Mouse (Mus musculus) cerebral cortex, adult 2 months (tissue): ENCODE measurements around the gene Pcdh9.

Source experiments
- WGBS: fragments of 180-500 bp; shearing (Covaris S2); methylation state at CpG from one replicate; pipeline ENCODE4 v1.1.7; 2018; 5-methylcytosine and 5-hydroxymethylcytosine counted together

Pcdh9 gene

DNA sequence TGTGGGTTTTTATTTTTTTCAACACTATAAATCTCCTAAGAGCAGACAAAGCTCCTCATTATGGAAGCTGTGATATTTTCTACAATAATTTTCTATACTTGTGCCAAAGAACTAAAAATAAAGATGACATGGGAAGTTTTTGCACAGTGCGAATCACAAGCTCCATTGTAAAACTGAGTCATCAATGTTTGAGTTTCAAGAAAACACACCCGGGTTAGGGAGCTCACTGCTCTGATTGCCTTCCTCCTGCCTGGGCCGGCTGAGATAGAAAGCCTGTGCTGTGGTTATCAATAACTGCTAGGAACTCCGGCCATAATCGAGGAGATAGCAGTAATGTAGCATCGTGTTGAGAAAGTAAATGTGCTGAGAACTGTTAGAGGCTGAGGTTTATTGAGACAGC, 344.9 kb downstream of the Pcdh9 start:
- WGBS, result 48% methylated on average over 6 of the region's 6 CpGs

DNA sequence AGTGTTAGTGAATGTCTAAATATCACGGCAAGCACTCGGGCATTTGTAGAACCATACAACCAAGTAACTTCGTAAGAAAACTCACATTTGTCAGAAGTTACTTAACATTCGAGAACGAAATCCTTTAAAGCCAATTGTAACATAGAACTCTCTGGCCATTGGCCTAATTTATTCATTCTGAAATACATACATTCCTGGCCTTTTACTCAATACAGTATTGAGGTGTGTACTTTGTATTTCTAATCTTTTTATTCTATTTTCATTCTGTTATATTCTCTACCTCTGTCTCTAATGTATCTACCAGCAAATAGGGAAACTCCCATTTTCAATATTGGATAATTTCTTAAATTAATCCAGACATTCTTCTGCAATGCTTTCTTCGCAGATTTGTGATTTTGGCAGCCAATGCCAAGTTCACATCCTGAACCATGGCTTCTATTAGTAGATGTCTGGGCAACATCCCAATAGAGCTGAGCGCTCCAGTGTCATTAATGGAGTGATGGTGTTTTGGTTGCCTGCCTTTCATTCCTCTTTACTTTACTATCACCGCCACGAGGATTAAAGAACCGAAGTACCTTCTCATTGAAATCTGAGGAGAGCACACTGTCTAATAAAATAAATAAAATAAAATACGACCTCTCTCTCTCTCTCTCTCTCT, 346.4 kb downstream of the Pcdh9 start:
- 54% methylated on average over 11 of the region's 11 CpGs for WGBS

DNA sequence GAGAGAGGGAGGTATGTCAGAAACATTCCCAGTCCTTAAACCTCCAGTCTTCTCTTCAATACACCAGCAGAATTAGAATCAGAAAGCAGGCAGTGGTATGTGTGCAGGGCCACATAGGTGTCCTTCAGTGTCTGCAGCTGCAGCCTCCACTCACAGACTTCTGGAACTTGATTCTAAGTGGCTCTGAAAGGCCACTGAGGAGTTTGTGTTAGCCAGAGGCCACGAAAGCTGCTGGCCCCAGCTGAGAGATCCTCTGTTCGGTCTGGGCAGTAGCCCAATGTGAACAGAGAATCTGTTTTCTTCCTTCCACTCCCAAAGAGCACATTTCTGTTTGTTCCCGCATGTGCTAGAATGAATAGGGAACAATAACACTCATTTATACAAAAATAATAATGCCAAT, 346.9 kb downstream of the Pcdh9 start:
- 33% methylated on average over 3 of the region's 3 CpGs for WGBS

DNA sequence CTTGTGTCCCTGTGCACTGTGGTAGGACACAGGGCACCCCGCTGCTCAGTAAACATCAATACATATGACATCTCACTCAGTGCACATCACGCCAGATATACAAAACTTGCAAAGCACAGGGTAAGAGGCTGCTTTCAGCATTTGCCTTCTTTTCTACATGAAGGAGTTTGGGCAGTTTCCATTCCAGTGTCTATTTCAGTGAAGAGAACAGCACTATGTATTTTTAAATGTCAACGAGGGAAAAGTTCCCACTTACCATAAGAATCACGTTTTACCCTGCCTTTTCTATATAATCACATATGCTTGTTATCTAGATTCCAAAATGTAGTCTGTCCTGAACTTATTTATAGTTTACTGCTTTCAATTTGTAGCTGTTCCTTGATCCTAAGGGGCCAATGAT, 355.6 kb downstream of the Pcdh9 start:
- WGBS, result 49% methylated on average over 4 of the region's 4 CpGs

DNA sequence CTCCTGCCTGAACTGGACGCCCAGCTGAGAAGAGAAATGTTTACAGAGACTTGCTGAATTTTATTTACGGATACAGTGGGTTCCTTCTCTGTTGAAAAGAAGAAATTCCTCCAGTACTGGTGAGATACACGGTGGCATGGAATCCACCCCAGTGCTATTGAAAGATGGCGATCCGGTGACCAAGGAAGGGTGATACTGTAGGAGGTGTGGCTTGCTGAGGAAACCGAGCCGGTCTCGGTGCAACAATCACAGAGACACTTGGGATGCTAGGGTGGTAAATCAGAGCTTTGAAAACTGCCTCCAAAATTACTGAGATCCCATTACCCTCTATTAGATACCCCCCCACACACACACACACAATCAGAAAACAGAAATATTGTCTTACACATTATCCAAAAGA, 367.0 kb downstream of the Pcdh9 start:
- WGBS, result 67% methylated on average over 8 of the region's 8 CpGs

DNA sequence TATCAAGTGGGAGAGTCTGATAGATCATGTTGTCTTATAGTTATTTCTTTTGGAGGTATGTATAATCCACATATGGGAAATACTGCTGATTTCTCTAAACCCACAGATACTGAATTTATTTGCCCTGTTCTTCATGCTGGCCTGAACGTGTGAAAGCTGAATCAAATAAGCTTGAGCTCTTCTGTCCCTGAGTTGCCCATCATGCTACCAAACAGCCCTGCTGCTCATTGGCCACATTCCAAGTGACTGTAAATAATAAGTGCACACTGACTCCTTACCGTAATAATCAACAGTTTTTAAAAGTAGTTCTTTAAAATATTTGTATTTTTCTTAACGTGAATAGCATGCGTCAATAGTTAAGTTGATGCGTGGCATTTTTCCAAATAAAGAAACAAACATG, 370.3 kb downstream of the Pcdh9 start:
- 65% methylated on average over 5 of the region's 5 CpGs for WGBS

DNA sequence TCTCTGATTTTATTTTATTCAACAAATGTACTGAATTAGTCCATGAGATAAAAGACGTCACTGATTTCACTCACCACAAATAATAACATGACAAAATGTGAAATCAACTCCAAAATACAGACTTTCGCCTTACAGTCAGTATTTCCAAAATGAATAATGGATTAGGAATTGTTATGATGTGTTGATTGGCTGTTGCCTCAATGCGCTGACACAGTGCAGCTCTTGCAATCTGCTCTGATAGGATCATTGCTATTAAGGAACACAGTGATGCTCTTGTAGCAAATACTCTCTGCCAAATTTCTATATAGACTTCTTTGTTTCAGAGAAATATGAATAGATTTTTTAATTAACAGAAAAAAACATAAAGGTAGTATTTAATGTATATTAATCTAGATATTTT, 373.8 kb downstream of the Pcdh9 start:
- 66% methylated on average over 3 of the region's 3 CpGs for WGBS

DNA sequence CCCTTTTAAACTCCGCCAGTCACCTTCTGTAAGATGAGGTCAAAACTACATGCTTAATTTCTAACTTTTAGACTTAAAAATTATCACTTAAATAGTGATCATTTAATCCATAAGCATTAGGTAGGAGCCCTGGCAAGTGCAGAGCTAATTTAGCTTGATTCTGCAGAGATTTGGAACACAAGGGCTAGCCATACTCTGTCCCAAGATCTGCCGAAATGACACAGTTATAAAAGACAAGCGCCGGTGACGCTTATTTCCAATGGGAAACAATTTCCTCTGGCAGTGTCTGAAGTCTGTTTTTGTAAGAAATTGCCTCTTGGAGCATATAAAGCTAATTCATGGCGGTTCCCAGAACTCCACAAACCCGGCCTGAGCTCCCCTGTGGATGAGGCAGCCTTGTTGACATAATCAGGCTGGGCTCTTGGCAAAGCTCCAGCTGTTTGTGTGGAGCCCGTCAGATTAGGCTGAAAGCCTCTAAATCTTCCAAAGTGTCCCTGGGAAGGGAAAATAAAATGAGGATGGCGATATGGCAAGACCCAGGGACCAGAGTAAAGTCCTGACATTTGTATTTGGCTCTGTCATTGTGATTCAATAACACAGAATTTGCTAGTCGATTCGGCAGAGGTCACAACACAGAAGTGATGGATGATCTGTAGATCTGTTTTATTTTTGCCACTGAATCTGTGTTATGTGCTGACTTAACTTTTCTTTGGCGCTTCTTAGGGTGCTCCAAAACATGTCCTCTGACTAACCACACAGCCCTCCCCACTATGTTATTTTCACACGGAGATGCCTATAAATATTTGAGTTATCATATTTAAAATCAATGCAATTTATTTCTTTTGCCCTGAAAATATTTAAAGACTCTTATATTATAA, 391.4 kb downstream of the Pcdh9 start:
- WGBS, result 36% methylated on average over 13 of the region's 13 CpGs

DNA sequence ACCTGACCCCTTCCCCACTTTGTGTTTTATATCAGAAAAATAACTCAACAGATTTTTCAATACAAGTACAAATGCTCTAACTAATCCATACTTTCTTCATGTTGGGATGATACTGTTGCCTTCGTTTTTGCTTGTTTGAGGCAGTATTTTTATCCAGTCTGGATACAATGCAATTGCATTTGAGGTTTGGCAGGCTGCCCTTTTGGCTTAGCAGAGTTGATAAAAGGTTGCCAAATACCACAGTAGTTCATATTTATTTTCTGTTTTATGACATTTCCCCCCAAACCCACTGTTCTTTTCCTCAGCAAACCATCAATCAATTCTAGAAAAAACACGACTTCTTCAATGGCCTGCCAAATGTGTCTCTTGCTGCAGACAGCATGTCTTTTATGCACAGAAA, 415.5 kb downstream of the Pcdh9 start:
- 19% methylated on average over 2 of the region's 2 CpGs for WGBS

DNA sequence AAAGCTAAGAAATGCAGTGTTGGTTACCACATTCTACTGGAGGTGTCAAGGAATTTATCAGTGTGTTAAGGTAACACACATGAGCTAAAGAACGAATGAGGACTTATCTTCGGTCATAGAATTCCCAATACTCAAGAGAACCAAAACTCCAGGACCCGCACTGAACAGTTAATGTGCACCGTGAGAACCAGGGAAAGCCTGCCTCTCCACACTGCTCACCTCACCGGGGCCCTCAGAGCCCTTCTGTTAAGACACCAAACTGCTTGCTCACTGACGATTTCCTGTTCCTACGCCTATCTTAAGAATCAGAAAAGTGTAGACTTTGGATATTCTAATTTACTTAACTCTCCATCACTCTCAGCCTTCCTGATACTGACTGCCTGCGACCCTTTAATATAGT, 418.0 kb downstream of the Pcdh9 start:
- WGBS, result 88% methylated on average over 8 of the region's 8 CpGs

DNA sequence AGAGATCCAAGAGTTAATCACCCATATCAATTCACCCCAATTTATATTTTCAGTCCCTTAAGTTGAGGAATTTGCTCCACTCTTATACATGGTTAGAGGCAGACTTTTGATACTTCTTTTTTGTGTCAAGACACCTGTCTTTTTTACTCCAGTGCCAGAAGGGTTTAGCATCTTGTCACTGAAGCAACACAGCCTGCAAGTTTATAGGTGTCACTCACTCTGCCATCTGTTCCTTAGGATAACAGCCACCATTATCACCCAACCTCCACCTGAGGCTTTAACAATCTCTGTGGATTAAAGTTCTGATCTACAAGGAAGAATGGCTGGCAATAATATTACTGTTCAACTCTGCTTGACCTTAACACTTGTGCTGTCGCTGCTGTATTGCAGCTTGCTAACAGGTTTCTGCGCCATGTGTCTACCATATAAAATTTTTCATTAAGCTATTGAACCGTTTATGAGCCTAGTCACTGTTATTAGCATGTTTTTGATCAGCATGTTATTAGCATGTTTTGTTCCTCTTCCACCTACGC, 427.1 kb downstream of the Pcdh9 start:
- whole genome bisulfite sequencing, result 72% methylated on average over 4 of the region's 4 CpGs

DNA sequence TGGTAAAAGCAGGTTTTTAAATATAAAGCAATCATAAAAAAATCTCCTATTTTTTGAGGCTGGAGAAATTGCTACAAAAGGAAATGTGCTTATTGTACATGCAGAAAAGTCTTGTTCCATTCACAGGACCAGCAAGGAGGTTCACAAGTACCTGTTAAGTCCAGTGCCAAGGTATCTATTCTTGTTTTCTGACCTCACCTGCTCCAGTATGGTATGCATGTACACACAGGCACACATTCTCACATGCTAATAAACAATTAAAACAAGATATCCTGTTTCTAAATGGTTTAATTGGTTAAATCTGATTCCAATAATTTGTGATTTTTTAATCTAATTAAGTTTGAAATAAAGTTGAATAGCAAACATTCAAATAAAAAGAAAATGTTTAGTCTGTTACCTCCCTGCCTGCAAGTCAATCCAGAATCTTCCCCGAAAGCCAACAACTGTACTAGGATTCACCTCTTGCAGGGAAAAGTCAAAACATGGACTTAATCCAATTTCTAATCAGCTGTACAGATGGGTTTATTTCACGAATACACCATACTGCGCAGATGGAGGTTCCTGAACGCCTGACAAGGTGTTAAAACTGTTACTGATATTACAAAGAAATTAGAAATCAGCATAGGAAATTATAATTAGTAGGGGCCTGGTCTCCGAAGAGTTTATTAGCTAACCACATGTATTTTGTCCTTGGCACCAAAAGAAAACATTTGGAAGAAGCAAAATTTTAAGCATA, 439.4 kb downstream of the Pcdh9 start:
- 74% methylated on average over 5 of the region's 5 CpGs for WGBS

DNA sequence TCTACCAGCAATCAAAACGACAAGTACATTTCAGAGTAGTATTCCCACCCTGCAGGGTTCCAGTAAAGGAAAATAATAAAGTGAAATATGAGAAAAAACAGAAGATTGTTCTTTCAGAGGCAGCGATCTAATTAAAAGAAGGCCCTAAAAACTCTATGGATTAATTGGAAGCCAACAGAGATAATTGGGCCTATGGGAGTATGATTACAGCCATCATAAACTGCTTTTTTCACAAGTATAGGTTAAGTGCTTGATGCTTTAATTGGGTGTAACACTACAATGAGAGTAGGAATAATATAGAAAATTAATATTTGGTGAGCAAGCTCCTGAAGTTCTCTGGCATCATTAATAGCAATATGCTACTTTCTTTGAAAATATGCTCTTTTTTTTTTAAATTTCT, 448.6 kb downstream of the Pcdh9 start:
- whole genome bisulfite sequencing, result 69% methylated on average over 2 of the region's 2 CpGs

DNA sequence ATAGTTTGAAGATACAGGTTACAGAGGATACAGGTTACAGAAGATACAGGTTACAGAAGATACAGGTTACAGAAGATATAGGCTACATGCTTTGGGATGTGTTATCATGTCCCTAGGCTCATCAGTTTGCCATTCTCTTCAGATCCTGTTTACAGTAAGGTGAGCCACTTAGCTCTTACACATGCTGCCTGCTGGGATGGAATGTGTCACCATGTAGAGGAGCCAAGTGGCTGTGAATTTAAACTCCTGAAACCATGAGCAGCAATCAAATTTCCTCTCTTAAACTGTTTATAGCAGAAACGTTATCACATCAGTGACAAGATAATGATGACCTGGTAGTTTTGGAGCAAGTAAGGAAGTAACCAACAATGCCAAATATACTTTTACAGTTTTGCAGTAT, 453.3 kb downstream of the Pcdh9 start:
- 59% methylated on average over 1 of the region's 1 CpGs for WGBS

DNA sequence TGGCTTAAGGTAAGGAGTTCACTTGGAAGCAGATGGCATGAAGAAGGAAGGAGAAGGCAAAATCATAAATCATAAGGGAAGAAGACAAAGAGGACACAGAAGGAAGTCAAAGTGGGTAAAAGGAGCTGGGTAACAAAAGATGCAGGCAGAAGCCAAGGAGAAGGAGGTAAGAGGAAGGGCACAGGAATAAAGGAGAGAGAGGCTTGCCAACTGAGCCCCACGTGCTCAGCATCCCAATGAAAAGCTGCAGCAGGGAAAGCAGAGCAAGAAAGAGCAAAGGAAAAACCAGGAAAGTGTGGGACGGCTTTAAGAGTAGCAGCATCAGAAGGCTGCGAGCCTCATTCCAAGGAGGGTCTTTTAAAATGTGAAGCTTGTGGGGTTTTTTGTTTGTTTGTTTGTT, 473.7 kb downstream of the Pcdh9 start:
- WGBS, result 49% methylated on average over 3 of the region's 3 CpGs

DNA sequence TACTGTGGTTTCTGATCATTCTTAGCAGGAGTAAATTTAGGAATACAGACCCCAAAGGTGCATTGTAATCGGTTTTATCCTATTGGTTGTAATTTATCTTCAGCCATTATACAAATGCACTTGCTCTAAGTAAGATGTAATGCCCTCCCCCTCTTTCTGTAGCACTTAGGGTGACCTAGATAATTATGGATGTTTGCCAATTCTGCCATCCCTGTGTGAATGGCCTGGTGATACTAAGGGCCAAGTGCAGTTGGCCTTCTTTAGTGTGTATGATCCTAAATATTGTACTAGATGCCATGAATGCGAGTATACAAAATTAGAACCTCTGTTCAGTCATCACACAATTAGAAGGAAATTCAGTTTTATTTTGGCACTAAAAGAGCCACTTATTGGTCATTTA, 475.0 kb downstream of the Pcdh9 start:
- 76% methylated on average over 2 of the region's 2 CpGs for WGBS

DNA sequence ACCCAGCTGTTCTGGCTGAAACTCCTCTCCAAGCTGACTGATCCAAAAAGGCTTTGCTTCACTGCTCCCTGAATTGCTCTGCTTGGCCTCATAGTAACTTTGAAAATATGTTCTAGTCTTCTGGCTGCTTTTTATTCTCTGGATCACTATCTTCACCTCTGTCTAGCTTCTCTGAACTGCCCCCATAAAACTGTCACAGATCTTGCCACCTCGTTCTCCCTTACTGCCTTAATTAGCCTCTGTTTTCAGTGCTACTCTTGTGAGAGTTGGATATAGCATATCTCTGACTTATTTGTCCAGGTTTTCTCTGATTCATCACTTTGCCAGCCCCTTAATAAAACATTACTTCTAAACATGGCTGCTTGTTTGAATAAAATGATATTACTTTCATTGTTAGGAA, 481.2 kb downstream of the Pcdh9 start:
- 57% methylated on average over 1 of the region's 1 CpGs for whole genome bisulfite sequencing

DNA sequence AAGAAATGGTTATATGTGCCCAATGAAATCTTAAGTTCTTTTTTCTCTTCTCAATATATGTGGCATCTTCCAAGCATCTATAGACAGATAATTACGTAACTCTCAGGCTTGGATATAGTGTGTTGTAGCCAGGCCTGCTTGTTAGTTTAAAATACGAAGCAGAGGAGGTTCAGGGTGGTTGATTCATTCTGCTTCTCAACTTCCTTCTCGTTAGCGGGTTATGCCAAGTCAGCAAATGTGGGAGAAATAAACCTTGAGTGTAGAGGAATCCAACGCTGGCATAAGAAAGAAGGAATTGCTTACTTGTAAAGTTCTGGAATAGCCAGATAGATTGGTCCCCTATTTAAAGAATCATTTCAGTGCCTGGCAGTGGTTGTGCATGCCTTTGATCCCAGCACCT, 482.7 kb downstream of the Pcdh9 start:
- WGBS, result 52% methylated on average over 5 of the region's 5 CpGs

DNA sequence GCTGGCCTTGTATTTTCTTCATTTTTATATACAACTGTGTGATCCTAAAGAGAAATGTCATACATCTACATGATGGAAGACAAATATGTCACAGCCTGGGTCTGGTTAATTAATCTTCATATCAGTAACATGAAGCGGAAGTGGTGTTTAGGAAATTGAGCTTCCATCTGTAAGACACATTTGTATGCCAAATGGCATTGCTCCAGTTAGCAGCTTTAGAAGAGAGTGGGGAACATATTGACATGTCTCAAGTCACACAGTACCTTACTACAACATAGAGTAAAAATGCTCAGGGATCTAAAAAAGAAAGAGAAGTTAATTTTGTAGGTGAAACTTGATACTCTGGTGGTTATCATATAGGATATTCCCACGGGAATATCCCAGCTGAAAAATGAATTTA, 505.4 kb downstream of the Pcdh9 start:
- 52% methylated on average over 2 of the region's 2 CpGs for WGBS

DNA sequence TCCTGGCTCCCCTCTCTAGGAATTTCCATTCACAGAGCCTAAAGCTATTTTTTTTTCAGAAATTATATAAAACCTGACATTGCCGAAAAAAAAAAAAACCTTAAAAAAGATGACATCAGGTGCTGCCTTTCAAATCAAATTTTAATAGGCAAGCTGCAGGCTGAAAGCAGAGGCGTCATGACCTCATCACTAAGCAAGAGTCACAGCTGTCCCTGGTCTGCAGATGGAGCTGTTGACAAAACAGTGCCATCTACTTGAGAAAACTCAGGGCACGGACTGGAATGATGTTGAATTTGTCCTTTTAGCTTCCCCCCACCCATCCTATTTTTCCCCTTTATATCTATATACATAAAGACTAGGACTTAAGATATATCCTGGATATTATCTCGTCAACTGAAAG, 509.3 kb downstream of the Pcdh9 start:
- WGBS, result 20% methylated on average over 4 of the region's 4 CpGs

DNA sequence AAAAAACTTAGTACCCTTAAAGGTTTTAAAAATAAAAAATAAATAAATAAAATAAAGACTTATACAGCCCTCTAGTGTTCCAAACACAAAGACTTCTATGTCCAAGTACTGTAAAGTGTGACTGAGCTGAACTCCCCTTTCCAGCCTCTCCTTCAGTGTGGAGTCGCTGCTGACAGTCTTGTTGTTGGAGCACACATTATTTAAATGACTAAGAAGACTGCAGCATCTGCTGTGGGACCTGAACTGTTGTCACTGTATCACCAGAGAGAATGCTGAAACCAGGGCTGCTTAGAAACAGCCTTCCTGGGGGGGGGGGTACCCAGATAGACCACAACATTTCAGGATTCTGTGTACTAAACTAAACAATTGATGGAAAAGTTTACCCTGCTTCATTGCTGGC, 509.7 kb downstream of the Pcdh9 start:
- 12% methylated on average over 1 of the region's 1 CpGs for WGBS

DNA sequence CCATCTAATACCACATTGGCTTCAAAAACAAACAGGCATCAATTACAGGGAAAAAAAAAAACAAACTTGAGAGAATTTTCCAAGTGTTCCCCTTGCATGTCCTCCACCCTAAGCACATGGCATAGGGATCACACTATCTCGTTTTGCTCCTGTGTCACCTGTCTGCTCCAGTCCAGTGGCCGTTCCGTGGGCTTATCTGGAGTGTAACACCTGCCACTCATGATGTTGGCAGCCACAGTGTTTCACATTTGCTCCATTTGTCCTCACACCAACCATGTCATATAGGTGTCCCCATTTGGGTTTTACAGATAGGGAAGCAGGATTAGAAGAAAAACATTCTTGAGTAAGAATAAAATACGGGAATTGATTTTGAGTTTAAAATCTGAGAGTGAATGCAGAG, 514.3 kb downstream of the Pcdh9 start:
- WGBS, result 81% methylated on average over 4 of the region's 4 CpGs

DNA sequence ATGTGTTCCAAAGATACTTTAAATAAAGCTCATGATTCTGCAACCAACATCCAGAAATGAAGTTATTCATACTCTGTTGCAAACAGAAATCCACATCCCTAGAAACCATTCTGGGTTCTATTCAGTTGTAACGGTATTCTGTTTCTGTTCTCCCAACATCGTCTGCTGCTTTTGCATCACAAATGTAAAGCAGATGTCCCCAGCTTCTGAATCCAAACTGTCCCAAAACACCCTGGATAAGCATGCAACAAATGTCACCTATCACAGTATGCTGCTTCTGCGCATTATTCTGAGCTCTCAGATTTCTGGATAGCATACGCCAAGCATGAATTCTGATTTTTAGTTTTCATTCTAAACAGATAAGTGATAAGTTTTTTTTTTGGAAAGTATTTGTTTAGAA, 516.3 kb downstream of the Pcdh9 start:
- 43% methylated on average over 4 of the region's 4 CpGs for WGBS
